Mouse (Mus musculus) heart, postnatal 0 days (tissue): Measurements from ENCODE around the gene Endog. TPM values are rescaled to one million over a fixed set of nuclear protein-coding genes. Genes with fewer than 3 reads are reported as not detected.
"Not testable (repeated sequence)": the region's sequence is repeated elsewhere in the genome, so short reads cannot be mapped to it uniquely, and the experiment has no call there.

Experiments
- ATAC-seq: fragments of 200-750 bp; cut with Nextera tagmentation; 2 replicates; pipeline ENCODE4 v1.8.0; 2017; ENCODE audit warnings: low read depth, moderate number of reproducible peaks, moderate library complexity; ENCODE audit not compliant: insufficient read depth
- DNase-seq: peaks from one replicate; pipeline ENCODE4 v3.0.0-alpha.2; 2016; ENCODE audit warnings: low spot score
- H3K27ac ChIP-seq: fragments of 300-500 bp; sonication (generic); 2 replicates; pipeline ENCODE4 v1.5.1; 2014; ENCODE audit warnings: low read depth, mild to moderate bottlenecking
- H3K27me3 ChIP-seq: fragments of 300-500 bp; sonication (generic); 2 replicates; pipeline ENCODE4 v1.6.1; 2014; ENCODE audit warnings: low read length, mixed read lengths; ENCODE audit not compliant: control insufficient read depth, insufficient read depth
- H3K36me3 ChIP-seq: fragments of 300-500 bp; sonication (generic); replicated peaks from 2 replicates; pipeline ENCODE4 v1.6.1; 2014; ENCODE audit warnings: low read length, mixed read lengths; ENCODE audit not compliant: control insufficient read depth, insufficient read depth
- H3K4me1 ChIP-seq: fragments of 300-500 bp; sonication (generic); 2 replicates; pipeline ENCODE4 v1.6.1; 2014; ENCODE audit warnings: antibody characterized with exemption; ENCODE audit not compliant: control insufficient read depth, insufficient read depth
- H3K4me2 ChIP-seq: fragments of 300-500 bp; sonication (generic); 2 replicates; pipeline ENCODE4 v1.6.1; 2014; ENCODE audit warnings: low read depth, mild to moderate bottlenecking, low read length, moderate library complexity
- H3K4me3 ChIP-seq: fragments of 300-500 bp; sonication (generic); 2 replicates; pipeline ENCODE4 v1.5.1; 2014; ENCODE audit warnings: low read depth, low read length
- H3K9ac ChIP-seq: fragments of 300-500 bp; sonication (generic); replicated peaks from 2 replicates; pipeline ENCODE4 v1.6.1; 2014; ENCODE audit warnings: low read depth, low read length, mixed read lengths
- H3K9me3 ChIP-seq: fragments of 300-500 bp; sonication (generic); replicated peaks from 2 replicates; pipeline ENCODE4 v1.6.1; 2016; ENCODE audit warnings: low read length; ENCODE audit not compliant: control insufficient read depth
- CTCF ChIP-seq: IDR thresholded peaks from 2 replicates; pipeline ENCODE4 v1.5.1; 2016; ENCODE audit warnings: antibody characterized with exemption, control low read depth, low read depth
- EP300 ChIP-seq: IDR thresholded peaks from 2 replicates; pipeline ENCODE4 v1.6.1; 2016; ENCODE audit warnings: antibody characterized with exemption, low read depth
- WGBS: fragments of 180-500 bp; shearing (Covaris S2); extraction: QIAGEN DNeasy Blood & Tissue Kit; methylation state at CpG from one replicate; pipeline ENCODE4 v1.1.7; 2014; 5-methylcytosine and 5-hydroxymethylcytosine counted together
- polyA plus RNA-seq: library from polyadenylated mRNA; unstranded; fragments of >200 nt; fragmentation: Nextera tagmentation; extraction: Ambion mirVana; gene quantifications from 2 replicates; pipeline ENCODE4 v1.2.1, GENCODE M21; 2015
- total RNA-seq: library from RNA; depleted of rRNA; stranded (reverse); fragments of >200 nt; gene quantifications from 2 replicates; pipeline ENCODE4 v1.2.3, GENCODE M21; 2014; ENCODE audit warnings: low replicate concordance

Gene Endog
- total and polyA plus RNA-seq, 2 experiments from 2014 or later, result 72.9 to 127 TPM

GRCm38 (mm10) chr2:30130156-30130555 is 41.1 kb upstream of the Endog start:
- Histone ChIP-seq H3K4me1 (peaks cover 17% of the 10 kb centered on the region), H3K4me2 (no peak overlapping the region), H3K27ac (no peak overlapping the region), H3K36me3 (no peaks in the 10 kb centered on the region), H3K4me3 (no peak overlapping the region), H3K9me3 (no peaks in the 10 kb centered on the region), H3K27me3 (no peaks in the 10 kb centered on the region), H3K9ac (no peak overlapping the region)
- no peak for ATAC-seq
- WGBS, result 79% methylated on average over 4 of the region's 4 CpGs
- TF ChIP-seq EP300, result no peak
- no peak for TF ChIP-seq CTCF
- no peak for DNase-seq

- not testable (repeated sequence) for ATAC-seq, H3K36me3 ChIP-seq, H3K4me2 ChIP-seq, H3K4me3 ChIP-seq, H3K27me3 ChIP-seq, H3K9ac ChIP-seq, H3K27ac ChIP-seq, DNase-seq, H3K9me3 ChIP-seq
- peaks cover 20% of the 10 kb centered on the region for H3K4me1 ChIP-seq
- WGBS, result 50% methylated on average over 5 of the region's 5 CpGs
Observed at GRCm38 (mm10) chr2:30131240-30131639, 40.1 kb upstream of the Endog start.

DNA sequence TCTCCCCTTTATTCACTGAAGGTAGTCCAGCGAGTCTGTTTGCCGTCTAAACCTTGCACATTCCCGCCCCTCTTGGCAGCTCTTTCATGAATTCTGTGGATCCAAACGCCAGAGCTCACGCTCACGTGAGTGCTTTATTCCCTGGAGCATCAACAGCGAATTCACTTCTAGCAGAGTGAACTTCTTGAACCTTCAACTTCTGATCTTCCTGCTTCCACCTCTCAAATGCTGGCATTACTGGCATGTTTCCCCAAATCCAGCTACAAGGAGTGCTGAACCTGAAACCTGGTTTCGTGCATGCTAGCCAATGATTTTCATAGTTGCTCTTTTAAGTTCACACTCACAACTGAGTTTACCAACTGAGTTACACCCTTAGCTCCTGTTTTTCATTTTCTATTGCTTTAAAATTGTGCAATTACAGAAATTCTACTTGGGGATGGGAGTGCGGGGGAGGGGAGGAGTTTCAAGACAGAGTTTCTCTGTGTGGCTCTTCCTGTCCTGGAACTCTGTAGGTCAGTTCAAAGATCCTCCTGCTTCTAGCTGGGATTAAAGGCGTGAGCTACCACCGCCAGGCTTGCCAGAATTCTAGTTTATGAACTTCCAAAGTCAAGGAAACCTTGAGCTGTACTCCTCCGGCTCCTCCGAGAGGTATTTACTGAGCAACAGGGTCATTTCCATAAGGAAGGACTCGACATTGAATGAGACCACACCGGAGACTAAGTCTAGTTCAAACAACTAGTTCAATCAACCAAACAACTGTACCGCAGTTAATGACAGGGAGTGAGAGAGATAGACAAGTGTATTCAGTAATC is 38.3 kb upstream of the Endog start:
- TF ChIP-seq CTCF, result no peak
- TF ChIP-seq EP300, result 0 out of 2 replicates have a peak, but pooled peaks have one; percentile 21
- ATAC-seq, result peak; percentile 49

DNA sequence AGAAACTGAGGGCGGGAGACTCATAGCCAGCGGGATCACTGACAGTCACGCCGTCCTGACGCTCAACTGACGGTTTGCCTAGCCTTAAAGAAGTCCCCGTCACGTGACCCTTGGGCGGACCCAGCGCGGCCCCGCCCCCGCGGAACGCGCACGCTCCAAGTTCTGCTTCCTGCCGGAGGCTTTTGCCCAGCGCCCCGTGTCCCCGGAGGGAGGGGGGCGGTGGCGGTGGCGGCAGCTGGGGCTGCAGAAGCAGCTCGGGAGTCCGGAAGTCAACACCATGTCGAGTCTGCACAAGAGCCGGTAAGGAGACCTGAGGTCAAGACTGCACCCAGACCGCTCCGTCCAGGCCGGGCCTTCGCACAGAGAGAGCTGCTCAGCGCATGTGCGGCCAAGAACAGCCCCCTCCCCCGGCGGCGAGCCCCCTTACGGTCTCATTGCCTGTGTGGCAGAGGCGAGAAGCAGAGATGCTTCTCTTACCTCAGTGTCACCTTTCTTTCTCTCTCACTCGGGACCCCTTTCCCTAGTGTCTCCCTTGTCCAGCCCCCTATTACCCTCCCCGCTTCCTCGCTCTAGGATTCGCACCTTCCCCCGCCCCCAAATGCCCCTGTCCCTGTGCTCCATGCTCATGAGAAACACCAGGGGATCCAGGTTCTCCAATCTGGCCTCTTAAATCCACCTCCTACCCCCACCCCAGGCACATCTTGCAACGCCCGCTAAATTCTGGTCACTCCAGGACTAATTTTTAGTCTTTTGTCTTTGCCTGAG is 37.5 kb upstream of the Endog start, which contains the start of gene Tbc1d13:
Tbc1d13 (plus strand) TSS at position 134 of the 765 bp plus-strand sequence.
- ATAC-seq (peak; percentile 96), DNase-seq (peak; percentile 96)
- no peaks in the 10 kb centered on the region for H3K27me3 ChIP-seq
- peaks cover 16% of the 10 kb centered on the region for H3K36me3 ChIP-seq
- peak within 1 kb of the TSS; percentile 95 for H3K4me2 ChIP-seq
- under 1% methylated on average over 45 of the region's 46 CpGs for WGBS
- peak within 1 kb of the TSS; percentile 79 for H3K9ac ChIP-seq
- H3K4me1 ChIP-seq, result peaks cover 20% of the 10 kb centered on the region
- peak within 1 kb of the TSS; percentile 85 for H3K27ac ChIP-seq
- no peaks in the 10 kb centered on the region for H3K9me3 ChIP-seq
- TF ChIP-seq CTCF (no peak), EP300 (no peak; the same call in none of the 2 replicates)
- H3K4me3 ChIP-seq, result peak within 1 kb of the TSS; percentile 86

More for the DNA sequence above, 38.3 kb upstream of the Endog start:
- 11% methylated on average over 16 of the region's 16 CpGs for WGBS
- Histone ChIP-seq H3K9me3 (no peaks in the 10 kb centered on the region), H3K36me3 (peaks cover 9% of the 10 kb centered on the region), H3K4me2 (peak overlapping the region; percentile 95), H3K4me3 (peak overlapping the region; percentile 86), H3K27ac (peak overlapping the region; percentile 85), H3K9ac (peak overlapping the region; percentile 45), H3K27me3 (no peaks in the 10 kb centered on the region), H3K4me1 (peaks cover 20% of the 10 kb centered on the region)
- DNase-seq, result peak; percentile 36

- DNase-seq, result no peak
- Histone ChIP-seq H3K27ac (peak overlapping the region; percentile 83), H3K4me1 (peaks cover 20% of the 10 kb centered on the region), H3K27me3 (no peaks in the 10 kb centered on the region), H3K9me3 (no peaks in the 10 kb centered on the region), H3K9ac (peak overlapping the region; percentile 79), H3K4me2 (peak overlapping the region; percentile 95), H3K4me3 (peak overlapping the region; percentile 86), H3K36me3 (peaks cover 16% of the 10 kb centered on the region)
- WGBS, result 18% methylated on average over 6 of the region's 6 CpGs
- TF ChIP-seq CTCF, result no peak
- TF ChIP-seq EP300, result no peak
- ATAC-seq, result no peak
Observed at GRCm38 (mm10) chr2:30134378-30134711, 36.9 kb upstream of the Endog start.
